Mouse (Mus musculus): ENCODE results near the gene Ip6k2. TPM values are rescaled to one million over a fixed set of nuclear protein-coding genes. Genes with fewer than 3 reads are reported as not detected.

Gene Ip6k2
- polyA plus RNA-seq, 1 experiment from 2014 or later, result 28.8 TPM

- no peak overlapping the region for H3K9ac ChIP-seq
- no peak for ATAC-seq (replicated peaks; ENCODE audit: insufficient number of reproducible peaks, insufficient read depth, low FRiP score, low read depth)
- no peak overlapping the region for H3K4me2 ChIP-seq
- H3K9me3 ChIP-seq (replicated peaks), result no peaks in the 10 kb centered on the region
- peaks cover 11% of the 10 kb centered on the region for H3K4me1 ChIP-seq (replicated peaks)
- no peaks in the 10 kb centered on the region for H3K36me3 ChIP-seq
- H3K4me3 ChIP-seq, result no peak overlapping the region
- no peak overlapping the region for H3K27ac ChIP-seq
- H3K27me3 ChIP-seq, result peaks cover 19% of the 10 kb centered on the region
- 70% methylated on average over 17 of the region's 17 CpGs for WGBS
These were observed 64.8 kb downstream of the Ip6k2 start for GRCm38 (mm10) chr9:108848419-108848818.

GRCm38 (mm10) chr9:108852976-108853375 lies 69.4 kb downstream of the Ip6k2 start, which contains the start of gene Slc26a6:
Gene Slc26a6, plus strand, starts transcription at chr9:108853283.
- Histone ChIP-seq H3K4me3 (peak within 1 kb of the TSS; percentile 79), H3K9me3 (replicated peaks) (no peaks in the 10 kb centered on the region), H3K36me3 (0 out of 2 replicates have a peak, but pooled peaks cover 5% of the 10 kb centered on the region), H3K27ac (peak within 1 kb of the TSS; percentile 84), H3K4me1 (replicated peaks) (peaks cover 27% of the 10 kb centered on the region), H3K9ac (peak within 1 kb of the TSS; percentile 64), H3K27me3 (peaks cover 9% of the 10 kb centered on the region), H3K4me2 (peak within 1 kb of the TSS; percentile 93)
- no peak for ATAC-seq (replicated peaks; ENCODE audit: insufficient number of reproducible peaks, insufficient read depth, low FRiP score, low read depth)
- WGBS, result 71% methylated on average over 3 of the region's 3 CpGs

- ATAC-seq (replicated peaks; ENCODE audit: insufficient number of reproducible peaks, insufficient read depth, low FRiP score, low read depth), result peak; percentile 91
These were observed 70.1 kb downstream of the Ip6k2 start for GRCm38 (mm10) chr9:108853635-108854240.

GRCm38 (mm10) chr9:108854241-108854696 lies 70.7 kb downstream of the Ip6k2 start:
- peak; percentile 63 for ATAC-seq (replicated peaks; ENCODE audit: insufficient number of reproducible peaks, insufficient read depth, low FRiP score, low read depth)
- H3K4me2 ChIP-seq, result peak overlapping the region; percentile 93
- peak overlapping the region; percentile 84 for H3K27ac ChIP-seq
- 1% methylated on average over 28 of the region's 28 CpGs for WGBS
- H3K4me1 ChIP-seq (replicated peaks), result peaks cover 34% of the 10 kb centered on the region
- H3K9ac ChIP-seq, result peak overlapping the region; percentile 64
- no peaks in the 10 kb centered on the region; the same call in none of the 2 replicates for H3K27me3 ChIP-seq
- no peaks in the 10 kb centered on the region for H3K9me3 ChIP-seq (replicated peaks)
- H3K36me3 ChIP-seq, result peaks cover 9% of the 10 kb centered on the region; the same call in 1 of the 2 replicates
- H3K4me3 ChIP-seq, result peak overlapping the region; percentile 79

More at GRCm38 (mm10) chr9:108853635-108854240, 70.1 kb downstream of the Ip6k2 start:
- Histone ChIP-seq H3K9me3 (replicated peaks) (no peaks in the 10 kb centered on the region), H3K4me3 (peak overlapping the region; percentile 79), H3K4me2 (peak overlapping the region; percentile 93), H3K9ac (peak overlapping the region; percentile 64), H3K27ac (peak overlapping the region; percentile 84), H3K27me3 (peaks cover 3% of the 10 kb centered on the region), H3K4me1 (replicated peaks) (peaks cover 29% of the 10 kb centered on the region), H3K36me3 (peaks cover 9% of the 10 kb centered on the region; the same call in 1 of the 2 replicates)
- 3% methylated on average over 25 of the region's 25 CpGs for WGBS

- H3K27ac ChIP-seq, result no peak overlapping the region
- peaks cover 36% of the 10 kb centered on the region for H3K4me1 ChIP-seq (replicated peaks)
- 0 out of 2 replicates have a peak overlapping the region, but pooled peaks have one; percentile 79 for H3K4me3 ChIP-seq
- no peak overlapping the region for H3K9ac ChIP-seq
- H3K36me3 ChIP-seq, result peaks cover 9% of the 10 kb centered on the region; the same call in 1 of the 2 replicates
- no peak for ATAC-seq (replicated peaks; ENCODE audit: insufficient number of reproducible peaks, insufficient read depth, low FRiP score, low read depth)
- 47% methylated on average over 5 of the region's 5 CpGs for WGBS
- no peaks in the 10 kb centered on the region for H3K9me3 ChIP-seq (replicated peaks)
- peak overlapping the region; percentile 93 for H3K4me2 ChIP-seq
- H3K27me3 ChIP-seq, result no peaks in the 10 kb centered on the region; the same call in 1 of the 2 replicates
These were observed 71.7 kb downstream of the Ip6k2 start for GRCm38 (mm10) chr9:108855335-108855734.

Small RNA genes within 50 kb of the gene (microRNA-seq; reads per million reads assigned to microRNA genes)
- not detected for gene Gm23156

Other genes starting within 250 kb of the Ip6k2 start
- 81.6 and 97.3 TPM in 2 replicates for gene Impdh2, start 223.5 kb upstream of the Ip6k2 start, polyA plus RNA-seq (2015; fragmentation: Nextera tagmentation; extraction: Ambion mirVana)
- 52.6 and 55.4 TPM in 2 replicates for gene Ndufaf3, start 216.4 kb upstream of the Ip6k2 start, polyA plus RNA-seq (2015; fragmentation: Nextera tagmentation; extraction: Ambion mirVana)
- gene Dalrd3, start 213.9 kb upstream of the Ip6k2 start, polyA plus RNA-seq (2015; fragmentation: Nextera tagmentation; extraction: Ambion mirVana), result 66.8 and 103 TPM in 2 replicates
- 42.5 and 68.5 TPM in 2 replicates for gene Wdr6, start 205.1 kb upstream of the Ip6k2 start, polyA plus RNA-seq (2015; fragmentation: Nextera tagmentation; extraction: Ambion mirVana)
- 18.6 and 20.9 TPM in 2 replicates for gene P4htm, start 186.1 kb upstream of the Ip6k2 start, polyA plus RNA-seq (2015; fragmentation: Nextera tagmentation; extraction: Ambion mirVana)
- gene Arih2, start 134.4 kb upstream of the Ip6k2 start, polyA plus RNA-seq (2015; fragmentation: Nextera tagmentation; extraction: Ambion mirVana), result 38.3 and 47.1 TPM in 2 replicates
- gene Slc25a20, start 121.7 kb upstream of the Ip6k2 start, polyA plus RNA-seq (2015; fragmentation: Nextera tagmentation; extraction: Ambion mirVana), result 73.4 and 74.6 TPM in 2 replicates
- gene Prkar2a, start 94.5 kb upstream of the Ip6k2 start, polyA plus RNA-seq (2015; fragmentation: Nextera tagmentation; extraction: Ambion mirVana), result 25.7 and 26.8 TPM in 2 replicates
- gene Nckipsd, start 24.6 kb downstream of the Ip6k2 start, polyA plus RNA-seq (2015; fragmentation: Nextera tagmentation; extraction: Ambion mirVana), result 9.7 and 14.5 TPM in 2 replicates
- gene Celsr3, start 42.5 kb downstream of the Ip6k2 start, polyA plus RNA-seq (2015; fragmentation: Nextera tagmentation; extraction: Ambion mirVana), result 0.06 and 0.22 TPM in 2 replicates
- 5.5 and 6.9 TPM in 2 replicates for gene Slc26a6, start 69.5 kb downstream of the Ip6k2 start, polyA plus RNA-seq (2015; fragmentation: Nextera tagmentation; extraction: Ambion mirVana)
- not detected in 2 replicates for gene Tmem89, start 130.8 kb downstream of the Ip6k2 start, polyA plus RNA-seq (2015; fragmentation: Nextera tagmentation; extraction: Ambion mirVana)
- gene Uqcrc1, start 152.8 kb downstream of the Ip6k2 start, polyA plus RNA-seq (2015; fragmentation: Nextera tagmentation; extraction: Ambion mirVana), result 885 and 887 TPM in 2 replicates
- gene Col7a1, start 169.8 kb downstream of the Ip6k2 start, polyA plus RNA-seq (2015; fragmentation: Nextera tagmentation; extraction: Ambion mirVana), result 1.2 and 1.4 TPM in 2 replicates
- not detected in 2 replicates for gene Ucn2, start 202.2 kb downstream of the Ip6k2 start, polyA plus RNA-seq (2015; fragmentation: Nextera tagmentation; extraction: Ambion mirVana)
- gene Pfkfb4, start 208.0 kb downstream of the Ip6k2 start, polyA plus RNA-seq (2015; fragmentation: Nextera tagmentation; extraction: Ambion mirVana), result 3.3 and 5.4 TPM in 2 replicates

Measured in heart, embryonic 15.5 days (tissue).